Mouse (Mus musculus): ENCODE results near the gene Lin54.

Lin54 gene

DNA sequence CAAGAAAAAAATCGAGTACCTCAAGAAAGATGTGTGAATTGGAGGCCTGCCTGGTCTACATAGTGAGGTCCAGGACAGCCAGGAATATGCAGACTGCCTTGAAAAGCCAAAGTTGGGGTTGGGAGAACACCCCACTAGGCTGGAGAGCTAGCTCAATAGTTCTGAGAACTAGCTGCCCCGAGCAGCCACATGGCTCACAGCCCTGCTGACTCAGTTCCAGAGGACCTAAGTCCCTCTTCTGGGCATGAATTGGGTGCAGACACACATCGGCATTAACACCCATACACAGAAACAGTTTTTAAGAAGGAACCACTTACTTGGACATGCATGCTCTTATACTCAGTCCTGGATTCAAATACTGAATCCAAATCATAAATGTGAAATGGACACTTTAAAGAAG is 76.2 kb downstream of the Lin54 start:
- DNase-seq (ENCODE audit: extremely low read depth, low read depth), result no peak

DNA sequence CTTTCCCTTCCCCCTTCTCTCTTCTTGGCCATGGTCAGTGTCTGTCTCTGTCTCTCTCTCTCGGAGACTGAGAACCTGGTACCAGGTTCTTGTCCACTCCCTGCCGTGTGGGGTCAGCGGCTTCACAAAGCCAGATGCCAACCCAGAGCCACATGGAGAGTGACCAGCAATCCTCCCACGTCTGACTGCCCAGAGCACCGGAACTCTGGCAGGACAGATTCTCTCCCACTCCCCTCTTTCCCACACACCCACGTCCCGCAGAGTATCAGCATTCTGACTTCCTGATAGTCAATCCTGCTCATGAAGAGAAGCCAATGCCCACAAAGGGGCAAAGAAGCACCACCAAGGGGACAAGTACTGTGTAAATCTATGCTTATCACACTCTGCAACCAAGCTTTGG is 76.8 kb downstream of the Lin54 start:
- DNase-seq (ENCODE audit: extremely low read depth, low read depth), result no peak

DNA sequence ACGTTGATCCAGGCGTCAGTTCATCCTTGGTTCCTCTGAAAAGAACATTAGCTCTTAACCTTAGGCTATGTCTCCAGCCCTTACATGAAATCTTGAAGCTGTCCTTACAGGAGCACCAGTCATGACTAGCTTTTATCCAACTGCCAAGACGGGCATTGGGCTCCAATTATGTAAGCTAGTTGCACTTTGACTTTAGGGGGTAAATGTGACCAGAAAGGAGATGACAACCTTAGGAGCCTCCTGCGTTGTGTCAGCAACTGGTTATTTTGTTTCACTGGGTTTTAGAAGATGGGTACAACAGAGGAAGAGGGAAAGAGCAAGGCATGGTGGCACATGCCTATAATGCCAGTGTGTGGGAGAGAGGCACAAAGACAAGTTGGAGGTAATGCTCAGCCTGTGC is 81.6 kb downstream of the Lin54 start:
- DNase-seq (ENCODE audit: extremely low read depth, low read depth), result no peak

DNA sequence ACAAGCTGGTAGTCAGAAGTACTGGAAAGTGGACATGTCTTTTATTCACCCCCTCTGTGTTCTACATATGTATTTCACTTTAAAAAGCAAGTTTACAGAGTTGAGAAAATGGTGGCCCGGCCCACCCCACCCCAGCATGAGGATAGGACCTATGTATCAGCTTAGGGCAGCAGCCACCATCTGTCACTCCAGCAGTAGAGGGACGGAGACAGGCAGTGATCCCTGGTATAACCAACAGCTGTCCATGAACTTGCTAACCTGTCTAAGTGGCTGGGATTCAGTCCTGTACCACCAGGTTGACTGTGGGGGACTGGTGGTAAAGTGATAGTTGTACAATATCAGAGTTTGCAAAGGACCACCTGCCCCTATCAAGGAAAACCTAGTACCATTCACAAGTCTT is 82.4 kb downstream of the Lin54 start:
- DNase-seq (ENCODE audit: extremely low read depth, low read depth), result no peak

DNA sequence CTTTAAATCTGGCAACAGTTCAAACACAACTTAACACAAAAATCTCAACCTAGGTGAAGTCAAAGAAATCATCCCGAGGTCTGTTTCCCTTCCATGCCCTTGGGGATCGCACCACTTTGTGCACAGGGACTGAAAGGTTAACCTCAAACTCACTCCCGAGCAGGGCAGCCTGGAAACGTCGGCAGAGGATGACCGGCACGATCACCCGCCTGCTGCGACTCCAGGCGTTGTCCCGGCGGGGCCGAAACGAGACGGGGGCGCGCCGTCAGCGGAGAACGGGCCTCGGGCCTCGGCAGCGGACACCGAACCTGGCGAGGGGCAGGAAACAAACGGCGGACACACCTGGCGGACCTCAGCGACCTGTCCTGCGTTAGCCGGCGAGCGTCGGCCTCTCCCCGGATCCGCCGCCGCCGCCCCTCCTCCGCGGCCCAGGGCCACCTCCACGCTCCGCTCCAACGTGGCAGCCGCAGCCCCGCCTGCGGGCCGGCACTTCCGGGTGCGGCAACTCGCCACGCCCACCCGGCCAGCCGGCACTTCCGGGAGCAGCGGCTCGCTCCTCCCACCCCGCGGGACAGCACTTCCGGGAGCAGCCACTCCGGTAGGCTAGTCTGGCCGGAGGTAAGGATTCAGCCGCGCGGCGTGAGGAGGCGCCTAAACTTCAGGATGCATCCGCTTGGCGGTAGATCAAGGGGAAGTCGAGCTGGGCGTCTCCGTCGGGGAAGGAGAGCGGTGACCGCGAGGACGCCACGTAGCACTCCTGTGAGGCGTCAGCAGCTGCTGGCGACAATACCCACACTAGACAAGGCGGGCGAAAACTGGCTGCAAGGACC is 84.5 kb downstream of the Lin54 start, which contains the start of gene Sec31a:
TSS of gene Sec31a (minus strand) at position 474 of the 830 bp plus-strand sequence.
- DNase-seq (ENCODE audit: extremely low read depth, low read depth), result peak; percentile 90

DNA sequence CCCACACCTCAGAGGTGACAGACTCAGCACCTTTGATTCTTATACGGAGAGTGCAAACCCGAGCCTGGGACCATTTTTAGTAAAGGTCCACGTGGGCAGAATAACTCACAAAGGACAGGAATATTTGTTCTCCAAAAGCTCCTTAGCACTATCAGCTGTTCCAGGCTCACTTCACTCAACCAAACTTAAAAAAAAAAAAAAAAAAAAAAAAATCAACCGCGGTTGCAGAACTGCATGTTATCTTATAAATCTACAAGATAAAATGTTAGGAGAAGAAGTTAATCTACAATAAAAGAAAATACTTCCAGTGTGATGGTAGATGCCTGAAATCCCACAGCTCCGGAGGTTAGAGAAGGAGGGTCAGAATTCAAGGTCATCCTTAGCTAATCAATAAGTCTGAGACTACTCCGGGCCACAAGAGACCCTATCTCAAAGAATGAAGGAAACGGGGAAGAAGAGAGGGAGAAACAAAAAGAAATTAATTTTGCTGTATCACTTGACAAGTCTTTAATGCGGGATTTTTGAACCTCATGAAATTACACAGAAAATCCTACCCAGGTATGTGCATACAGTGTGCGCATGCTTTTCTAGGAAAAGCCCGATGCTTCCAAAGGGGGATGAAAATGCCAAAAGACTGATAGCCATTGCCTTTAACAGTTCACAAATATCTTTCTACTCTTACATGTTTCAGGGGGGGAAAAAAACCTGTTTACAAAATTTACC is 85.8 kb downstream of the Lin54 start:
- no peak for DNase-seq (ENCODE audit: extremely low read depth, low read depth)

DNA sequence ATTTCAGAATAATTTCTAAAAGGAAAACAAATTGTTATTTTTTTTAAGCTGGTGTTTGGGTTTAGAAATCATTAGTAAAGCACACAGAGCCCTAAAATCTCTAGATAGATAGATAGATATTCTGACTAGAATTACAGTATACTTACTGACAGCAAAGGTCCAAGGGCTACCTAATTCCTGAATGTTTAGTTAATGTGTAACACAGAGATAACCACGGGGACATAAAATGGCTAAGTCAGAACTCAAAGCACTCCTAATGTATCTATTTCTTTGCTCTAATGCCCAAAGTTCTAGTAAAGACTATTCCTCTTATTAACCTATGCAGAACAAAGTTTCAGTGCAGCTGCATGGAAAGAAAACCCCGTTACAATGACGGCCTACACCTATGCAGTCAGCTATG is 87.6 kb downstream of the Lin54 start:
- DNase-seq (ENCODE audit: extremely low read depth, low read depth), result no peak

DNA sequence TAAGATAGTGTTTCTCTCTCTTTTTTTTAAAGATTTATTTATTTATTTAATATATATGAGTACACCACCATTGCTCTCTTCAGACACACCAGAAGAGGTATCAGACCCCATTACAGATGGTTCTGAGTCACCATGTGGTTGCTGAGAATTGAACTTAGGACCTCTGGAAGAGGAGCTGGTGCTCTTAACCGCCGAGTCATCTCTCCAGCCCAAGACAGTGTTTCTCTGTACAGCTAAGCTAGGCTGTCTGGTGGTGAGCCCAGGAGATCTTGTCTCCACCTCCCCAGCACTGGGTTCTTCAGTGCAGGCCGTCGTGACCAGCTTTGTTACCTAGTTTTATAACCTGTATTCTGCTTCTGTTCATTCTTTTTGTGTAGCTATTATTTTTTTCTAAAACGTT is 90.2 kb downstream of the Lin54 start:
- DNase-seq (ENCODE audit: extremely low read depth, low read depth), result no peak

DNA sequence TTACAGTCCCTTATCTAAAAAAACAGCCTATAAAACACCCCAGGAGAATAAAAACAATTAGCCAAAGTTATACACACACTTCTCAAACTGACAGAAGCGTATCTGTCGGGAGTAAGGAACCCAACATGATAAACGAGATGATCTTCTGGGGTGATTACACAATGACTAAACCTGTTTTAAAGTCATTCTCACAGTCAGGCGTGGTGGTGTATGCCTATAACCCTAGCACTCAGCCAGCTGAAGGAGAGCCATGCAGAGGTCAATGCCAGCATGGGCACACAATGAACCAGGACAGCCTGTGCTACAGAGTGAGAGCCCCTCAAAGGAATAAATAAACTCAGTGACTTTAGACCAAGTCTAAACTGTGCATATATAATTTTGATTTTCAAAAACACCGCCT is 92.0 kb downstream of the Lin54 start:
- DNase-seq (ENCODE audit: extremely low read depth, low read depth), result no peak

DNA sequence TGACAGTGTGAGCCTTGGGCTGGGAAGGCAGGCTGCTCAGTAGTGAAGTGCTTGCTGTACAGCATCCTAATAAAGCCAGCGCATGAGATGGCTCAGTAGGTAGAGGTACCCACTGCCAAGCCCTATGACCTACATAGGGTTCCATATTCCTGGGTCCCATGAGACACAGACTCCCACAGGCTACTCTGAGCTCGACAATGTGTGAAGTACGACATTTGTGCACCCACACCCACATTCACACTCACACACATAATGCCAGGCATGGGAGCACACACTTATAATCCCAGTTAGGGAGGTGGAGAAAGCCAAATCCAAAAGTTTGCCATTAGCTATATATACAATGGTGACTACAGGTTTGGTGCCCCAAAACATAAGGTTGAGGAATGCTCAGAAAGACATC is 103.7 kb downstream of the Lin54 start:
- no peak for DNase-seq (ENCODE audit: extremely low read depth, low read depth)

DNA sequence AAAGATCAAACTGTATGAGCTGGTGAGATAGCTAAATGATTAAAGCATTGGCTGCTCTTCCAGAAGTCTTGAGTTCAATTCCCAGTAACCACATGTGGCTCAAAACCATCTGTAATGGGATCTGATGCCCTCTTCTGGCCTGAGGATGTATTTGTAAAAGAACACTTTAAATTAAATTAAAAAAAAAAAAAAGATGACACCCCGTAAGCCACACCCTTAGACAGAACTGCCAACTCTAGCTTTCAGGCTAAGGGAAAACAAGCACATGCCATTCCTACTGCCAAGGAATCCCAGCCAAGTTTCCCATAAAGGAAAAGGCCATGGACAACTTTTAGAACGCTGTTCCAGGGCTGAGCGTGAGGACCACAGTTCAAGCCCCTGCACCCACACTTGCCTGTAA is 106.8 kb downstream of the Lin54 start:
- DNase-seq (ENCODE audit: extremely low read depth, low read depth), result no peak

DNA sequence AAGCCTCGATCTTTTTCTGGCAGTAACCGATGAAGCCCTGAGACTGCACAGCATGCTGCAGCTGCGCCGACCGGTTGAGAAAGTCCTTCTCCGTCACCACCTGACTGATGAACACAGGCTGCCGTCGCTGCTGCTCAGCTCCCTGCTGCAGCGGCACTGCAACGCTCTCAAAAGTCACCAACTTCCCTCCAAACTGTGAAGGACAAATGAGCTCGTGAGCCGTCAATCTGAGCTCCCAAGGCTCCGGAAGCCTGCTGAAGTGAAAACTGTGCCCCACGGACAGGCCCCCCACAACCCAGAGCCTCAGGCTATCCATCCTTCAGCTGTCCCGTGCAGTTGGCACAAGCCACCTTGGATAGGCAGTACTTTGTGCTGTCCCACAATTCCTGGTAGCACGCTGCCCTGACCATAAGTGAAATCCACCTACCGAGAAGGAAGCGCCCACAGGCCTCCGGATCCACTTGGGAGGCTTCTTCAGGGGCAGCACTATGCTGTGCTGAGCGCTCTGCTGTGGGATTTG is 107.9 kb downstream of the Lin54 start:
- no peak for DNase-seq (ENCODE audit: extremely low read depth, low read depth)
